Mouse (Mus musculus): ENCODE results near the gene Cd302.

Cd302 gene

DNA sequence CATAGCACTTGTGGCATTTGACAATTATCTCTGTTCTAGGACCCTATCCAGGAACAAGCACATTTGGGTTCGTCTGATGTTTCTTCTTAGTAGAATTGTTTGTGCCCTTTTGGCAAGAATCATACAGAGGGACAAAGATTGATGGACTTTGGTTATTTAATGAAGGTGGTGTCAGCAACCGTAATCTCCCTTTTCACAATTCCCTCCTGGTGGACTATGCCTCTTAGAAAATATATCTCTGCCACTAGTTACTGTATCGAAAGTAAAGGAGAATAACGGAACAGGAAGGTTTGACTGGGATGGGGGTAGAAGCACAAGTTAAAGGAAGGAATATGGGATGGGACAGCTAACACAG, at the start of gene Cd302:
Cd302 (minus strand) TSS at position 22 of the 355 bp plus-strand sequence.
- in situ Hi-C loops (cut with MboI; ENCODE audit: low pct_unique_long_range_greater_than_20kb in 1 of 2, low sequenced_read_pairs in 2 of 2, unreplicated experiment in 1 of 2) = no loop called here

DNA sequence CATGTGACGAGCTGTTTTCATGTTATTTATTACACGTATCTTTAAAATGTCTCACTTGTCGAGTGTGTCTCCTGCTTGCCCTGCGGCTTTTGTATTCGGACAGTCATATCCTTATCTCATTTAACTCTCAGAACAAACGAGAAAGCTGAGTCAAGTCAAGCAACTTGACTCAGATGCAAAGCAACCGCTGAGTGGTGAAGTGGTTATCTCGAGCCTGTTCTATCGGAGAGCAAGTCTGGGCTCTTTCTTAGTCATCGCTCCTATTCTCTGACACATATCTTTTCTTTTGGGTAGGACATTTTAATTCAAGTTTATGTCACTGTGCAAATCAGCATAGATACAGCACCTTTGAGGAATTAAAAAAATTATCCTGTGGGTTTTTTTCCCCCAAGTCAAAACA, 44.4 kb upstream of the Cd302 start:
- in situ Hi-C loops (cut with MboI; ENCODE audit: low pct_unique_long_range_greater_than_20kb in 1 of 2, low sequenced_read_pairs in 2 of 2, unreplicated experiment in 1 of 2) = no loop called here

DNA sequence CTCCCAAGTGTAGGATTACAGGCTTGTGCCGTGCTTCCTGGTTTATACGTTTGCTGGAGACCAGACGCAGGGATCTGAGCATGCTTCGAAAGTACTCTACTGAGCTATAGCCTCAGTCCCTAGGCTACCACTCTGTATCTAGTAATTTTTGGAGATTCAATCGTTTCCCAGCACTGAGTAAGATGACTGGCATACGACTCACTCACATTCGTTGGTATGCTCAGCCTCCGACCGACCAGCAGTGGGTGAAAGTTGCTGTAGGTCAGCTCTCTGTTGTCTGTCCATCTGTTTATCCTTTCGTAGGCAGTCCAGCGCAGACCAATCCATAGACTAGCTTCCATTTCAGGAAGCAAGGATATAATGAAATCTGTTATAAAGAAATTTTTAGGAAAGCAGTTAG, 43.3 kb upstream of the Cd302 start:
- in situ Hi-C loops (cut with MboI; ENCODE audit: low pct_unique_long_range_greater_than_20kb in 1 of 2, low sequenced_read_pairs in 2 of 2, unreplicated experiment in 1 of 2) = no loop called here

DNA sequence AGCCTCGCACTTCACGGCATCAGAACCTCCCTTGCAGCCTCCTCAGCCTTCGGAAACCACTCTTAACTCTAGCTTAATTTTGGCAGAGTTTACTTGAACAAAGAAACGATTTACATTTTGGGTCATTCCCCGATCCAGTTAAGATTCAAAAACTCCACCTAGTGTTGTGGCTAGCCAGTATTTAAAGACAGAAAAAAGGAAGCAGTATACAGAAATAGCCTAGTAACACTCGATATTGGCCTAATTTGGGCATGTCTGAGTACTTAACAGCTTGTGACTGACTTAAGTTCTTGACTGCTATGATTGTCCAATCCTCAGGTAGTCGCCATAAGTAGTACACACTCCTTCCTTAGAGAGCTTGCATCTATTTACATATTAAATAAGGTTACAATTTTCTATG, 42.7 kb upstream of the Cd302 start:
- in situ Hi-C loops (cut with MboI; ENCODE audit: low pct_unique_long_range_greater_than_20kb in 1 of 2, low sequenced_read_pairs in 2 of 2, unreplicated experiment in 1 of 2) = no loop called here

DNA sequence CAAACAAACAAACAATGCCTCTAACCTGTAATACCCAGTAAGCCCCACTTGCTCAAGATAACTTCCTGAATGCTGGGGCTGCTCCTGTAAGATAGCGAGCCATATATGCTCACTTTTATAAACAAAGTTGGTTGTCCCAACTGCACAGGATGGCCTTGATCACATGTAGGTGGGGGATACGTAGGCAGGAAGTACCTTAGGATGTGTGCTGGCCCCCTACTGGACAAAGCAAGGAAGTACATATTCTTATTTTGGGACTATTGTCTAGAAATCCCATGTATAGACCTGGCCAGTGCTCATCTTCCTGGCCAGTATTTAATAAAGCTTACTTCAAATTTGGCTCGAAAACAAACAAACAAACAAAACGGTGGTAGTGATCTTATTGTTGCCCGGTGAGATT, 39.1 kb upstream of the Cd302 start:
- in situ Hi-C loops (cut with MboI; ENCODE audit: low pct_unique_long_range_greater_than_20kb in 1 of 2, low sequenced_read_pairs in 2 of 2, unreplicated experiment in 1 of 2) = no loop called here

DNA sequence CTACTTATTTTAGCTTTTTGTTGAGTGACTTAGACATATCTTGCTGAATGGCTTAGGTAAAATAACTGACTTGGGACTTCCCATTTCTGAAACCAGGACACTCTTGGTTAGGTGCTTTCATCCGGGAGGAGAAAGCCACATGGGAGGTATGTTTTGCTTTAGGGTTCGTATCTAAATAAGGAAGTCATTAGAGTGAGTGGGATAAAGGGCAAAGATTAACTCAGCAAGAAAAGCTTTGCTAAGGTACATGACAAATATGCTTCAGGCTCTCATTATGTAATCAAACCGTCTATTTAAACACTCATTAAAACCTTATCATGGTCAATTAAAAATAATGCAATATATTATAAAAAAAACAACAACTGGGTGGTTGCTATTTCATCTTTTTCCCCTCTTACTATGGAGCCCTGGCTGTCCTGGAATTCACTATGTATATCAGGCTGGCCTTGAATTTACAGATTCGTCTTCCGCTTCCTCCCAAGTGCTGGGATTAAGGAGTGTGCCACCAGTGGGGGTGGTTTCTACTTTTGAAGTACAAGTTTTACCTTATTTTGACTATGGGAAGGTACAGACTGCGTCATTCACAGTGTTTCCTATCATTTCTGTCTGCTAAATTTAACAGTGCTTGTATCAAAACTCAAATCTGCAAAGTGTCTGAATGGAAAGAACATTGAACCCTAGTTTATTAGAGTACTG, 37.9 kb upstream of the Cd302 start:
- in situ Hi-C loops (cut with MboI; ENCODE audit: low pct_unique_long_range_greater_than_20kb in 1 of 2, low sequenced_read_pairs in 2 of 2, unreplicated experiment in 1 of 2) = no loop called here

DNA sequence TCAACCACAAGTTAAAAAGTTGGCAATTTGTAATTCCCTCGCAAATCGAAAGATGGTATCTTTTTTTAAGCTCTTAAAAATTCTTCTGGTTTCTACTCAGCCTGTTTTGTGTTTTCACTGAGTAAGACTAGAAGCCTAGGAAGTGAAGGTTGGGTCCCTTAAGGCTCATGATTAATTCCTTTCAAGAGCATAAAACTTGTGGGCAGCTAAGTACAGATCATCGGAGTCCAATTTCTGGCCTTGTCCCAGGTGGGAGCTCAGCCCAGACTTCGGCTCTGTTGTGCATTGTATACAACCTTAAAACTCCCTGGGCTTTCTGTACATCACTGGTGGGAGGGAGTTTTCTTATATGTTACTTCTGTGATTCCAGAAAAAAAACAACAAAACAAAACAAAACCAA, 19.5 kb upstream of the Cd302 start:
- in situ Hi-C loops (cut with MboI; ENCODE audit: low pct_unique_long_range_greater_than_20kb in 1 of 2, low sequenced_read_pairs in 2 of 2, unreplicated experiment in 1 of 2) = no loop called here

DNA sequence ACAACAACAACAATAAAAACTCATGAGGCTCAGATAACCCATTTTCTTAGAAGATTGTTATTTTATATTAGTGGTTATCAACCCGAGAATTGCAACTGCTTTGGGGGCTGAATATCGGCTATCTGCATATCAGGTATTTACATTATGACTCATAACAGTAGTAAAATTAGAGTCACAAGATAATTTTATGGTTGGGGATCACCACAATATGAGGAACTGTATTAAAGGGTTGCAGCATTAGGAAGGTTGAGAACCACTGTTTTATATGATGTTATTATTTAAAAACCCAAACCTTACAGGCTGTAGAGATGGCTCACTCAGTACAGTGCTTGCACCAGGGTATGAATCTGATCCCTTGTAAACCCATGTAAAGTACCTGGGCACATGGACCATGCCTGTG, 15.0 kb upstream of the Cd302 start:
- in situ Hi-C loops (cut with MboI; ENCODE audit: low pct_unique_long_range_greater_than_20kb in 1 of 2, low sequenced_read_pairs in 2 of 2, unreplicated experiment in 1 of 2) = no loop called here

DNA sequence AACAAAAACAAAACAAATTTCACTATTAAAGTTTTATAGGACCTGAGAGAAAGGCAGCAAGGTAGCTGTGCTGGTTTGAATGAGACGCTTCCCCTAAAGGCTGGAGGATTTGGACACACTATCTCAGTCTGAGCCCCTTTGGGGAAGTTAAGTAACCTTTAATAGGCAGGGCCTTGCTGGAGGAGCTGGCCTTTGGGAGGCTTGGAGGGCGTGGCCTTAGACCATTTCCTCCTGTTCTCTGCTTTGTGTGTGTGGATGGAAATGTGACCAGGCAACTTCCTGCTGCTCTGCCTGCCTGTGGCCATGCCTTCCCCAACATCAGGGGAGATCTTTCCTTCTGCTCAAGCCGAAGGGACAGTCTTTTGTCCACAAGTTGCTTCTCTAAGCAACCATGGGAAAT, 14.0 kb upstream of the Cd302 start:
- in situ Hi-C loops (cut with MboI; ENCODE audit: low pct_unique_long_range_greater_than_20kb in 1 of 2, low sequenced_read_pairs in 2 of 2, unreplicated experiment in 1 of 2) = no loop called here

DNA sequence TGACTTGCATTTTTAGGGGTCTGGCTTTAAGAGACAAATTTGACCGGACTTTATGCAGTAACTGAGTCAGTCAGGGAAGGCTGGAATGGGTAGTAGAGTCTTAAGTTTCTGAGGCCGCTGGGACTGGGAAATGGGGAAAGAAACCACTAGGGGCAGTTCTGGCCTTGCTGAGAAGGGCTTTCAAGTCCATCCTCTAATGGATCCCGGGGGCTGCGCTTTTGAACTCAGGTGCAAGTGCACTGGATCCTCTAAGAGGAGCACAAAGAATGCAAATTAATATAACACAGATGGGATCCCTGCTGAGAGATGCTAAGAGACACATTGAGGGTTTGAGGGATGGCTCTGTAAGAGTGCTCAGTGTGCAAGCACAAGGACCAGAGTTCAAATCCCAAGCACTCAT, 7.1 kb upstream of the Cd302 start:
- in situ Hi-C loops (cut with MboI; ENCODE audit: low pct_unique_long_range_greater_than_20kb in 1 of 2, low sequenced_read_pairs in 2 of 2, unreplicated experiment in 1 of 2) = no loop called here

DNA sequence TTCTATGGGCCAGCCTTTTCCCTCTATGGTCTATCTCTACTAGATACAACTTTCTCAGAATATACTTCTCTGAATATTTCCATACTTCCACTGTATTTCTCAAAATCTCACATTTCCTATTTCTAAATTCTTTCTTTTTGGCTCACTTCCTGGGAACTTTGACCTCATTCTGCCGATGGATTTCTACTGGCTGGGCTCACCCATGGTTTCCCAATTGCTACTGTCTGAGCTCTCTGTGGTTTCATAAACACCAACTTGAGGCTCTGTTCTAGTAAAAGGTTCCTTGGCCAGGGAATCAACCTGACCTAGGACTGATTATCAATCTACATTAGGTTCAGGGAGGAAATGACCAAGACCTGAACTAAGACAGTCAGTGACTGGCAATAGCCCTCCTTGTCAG, 5.2 kb upstream of the Cd302 start:
- in situ Hi-C loops (cut with MboI; ENCODE audit: low pct_unique_long_range_greater_than_20kb in 1 of 2, low sequenced_read_pairs in 2 of 2, unreplicated experiment in 1 of 2) = no loop called here

DNA sequence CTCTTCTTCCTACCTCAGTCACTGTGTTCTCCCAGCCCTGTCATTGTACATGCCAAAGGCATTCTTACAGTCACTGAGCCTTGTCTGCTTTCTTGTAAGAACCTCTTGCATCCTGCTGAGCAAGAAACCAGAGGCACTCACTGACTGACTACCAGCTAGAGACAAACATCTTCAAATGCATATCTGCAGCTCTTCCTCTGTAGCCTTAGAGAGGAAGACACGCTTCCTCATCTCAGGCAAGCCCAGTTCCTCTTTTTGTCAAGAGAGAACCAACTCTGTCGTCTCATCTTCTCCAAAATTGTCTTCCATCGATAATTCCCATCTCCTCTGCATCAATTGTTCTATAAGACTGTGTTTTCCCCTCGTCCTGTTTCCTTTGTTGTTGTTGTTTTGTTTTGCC, 4.3 kb upstream of the Cd302 start:
- in situ Hi-C loops (cut with MboI; ENCODE audit: low pct_unique_long_range_greater_than_20kb in 1 of 2, low sequenced_read_pairs in 2 of 2, unreplicated experiment in 1 of 2) = no loop called here

DNA sequence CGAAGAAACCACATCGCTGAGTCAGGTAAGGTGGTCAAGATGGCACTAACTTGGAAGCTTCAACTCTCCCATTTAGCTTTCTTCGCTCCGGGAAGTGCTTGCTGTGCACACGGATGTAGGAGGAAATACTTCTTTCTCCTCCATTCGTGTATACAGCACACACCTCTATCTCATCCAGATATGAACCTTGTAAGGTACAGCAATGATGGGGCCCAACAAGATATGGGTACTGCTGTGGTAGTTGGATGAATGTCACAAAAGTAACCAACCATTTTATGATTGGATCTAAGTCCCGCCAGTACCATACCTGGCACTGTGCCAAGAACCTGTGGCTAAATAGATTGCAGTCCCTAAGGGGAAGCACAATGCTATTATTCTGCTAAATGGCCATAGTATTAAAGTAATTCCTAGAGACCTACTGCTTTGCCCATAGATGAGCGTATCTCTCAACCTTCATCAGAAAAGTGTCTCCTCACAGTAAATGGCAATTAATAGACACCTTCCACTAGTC, 874 bp upstream of the Cd302 start:
- in situ Hi-C loops (cut with MboI; ENCODE audit: low pct_unique_long_range_greater_than_20kb in 1 of 2, low sequenced_read_pairs in 2 of 2, unreplicated experiment in 1 of 2) = no loop called here

DNA sequence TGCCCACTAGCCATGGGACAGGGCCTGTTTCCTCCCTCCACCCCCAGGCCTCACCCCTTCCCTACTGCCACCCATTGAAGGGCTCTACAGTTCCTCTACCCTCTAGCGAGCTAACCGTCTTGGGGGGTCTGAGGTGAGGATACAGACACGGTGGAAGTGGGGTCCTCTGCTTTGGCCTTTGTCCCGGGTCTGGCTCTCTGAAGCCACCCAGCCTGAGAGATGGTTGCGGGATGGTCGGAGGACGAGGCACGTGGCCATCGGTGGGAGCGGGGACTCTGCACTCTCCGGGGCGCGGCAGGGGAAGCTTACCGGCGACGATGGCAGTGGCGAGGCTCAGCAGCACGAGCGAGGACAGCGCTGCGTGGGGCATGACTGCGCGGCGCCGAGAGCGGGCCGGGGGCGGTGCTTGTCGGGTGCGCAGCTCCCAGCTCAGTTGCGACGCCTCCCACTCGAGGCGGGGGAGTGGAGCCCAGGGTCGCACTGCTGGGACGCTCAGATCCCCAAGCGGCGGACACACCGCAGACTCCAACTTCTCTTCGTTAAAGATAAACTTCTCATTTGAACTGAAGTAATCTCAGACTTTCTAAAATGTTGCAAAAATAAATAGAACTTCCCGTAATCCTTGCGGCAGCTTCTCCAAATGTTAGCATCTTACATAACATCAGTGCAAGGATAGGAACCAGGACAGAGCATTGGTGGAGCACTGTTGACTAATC, 379 bp downstream of the Cd302 start:
- in situ Hi-C loops (cut with MboI; ENCODE audit: low pct_unique_long_range_greater_than_20kb in 1 of 2, low sequenced_read_pairs in 2 of 2, unreplicated experiment in 1 of 2) = no loop called here

DNA sequence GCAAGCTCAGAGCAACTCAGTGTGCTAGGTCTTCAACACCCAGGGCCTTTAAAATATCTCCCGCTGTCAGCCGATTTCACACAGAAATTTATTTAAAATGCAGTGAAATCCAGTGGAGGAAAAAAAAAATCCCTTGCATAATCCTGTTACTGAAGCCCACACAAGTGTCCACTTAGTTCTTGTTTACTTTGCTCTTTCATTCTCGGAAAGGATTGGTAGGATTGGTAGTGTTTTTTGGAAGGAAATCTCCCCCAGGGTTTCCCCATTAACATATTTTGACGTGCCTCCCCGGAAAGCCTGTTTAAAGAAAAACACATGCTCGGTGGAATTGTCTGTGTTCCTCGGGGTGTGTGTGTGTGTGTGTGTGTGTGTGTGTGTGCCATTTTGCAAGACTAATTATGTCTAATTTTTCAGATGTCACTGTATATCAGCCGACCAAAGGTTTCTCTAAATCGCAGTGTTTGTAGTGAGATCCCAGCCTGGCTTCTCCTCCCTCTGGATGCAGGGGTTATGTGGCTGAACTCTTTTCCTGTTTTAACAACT, 1.0 kb downstream of the Cd302 start:
- in situ Hi-C loops (cut with MboI; ENCODE audit: low pct_unique_long_range_greater_than_20kb in 1 of 2, low sequenced_read_pairs in 2 of 2, unreplicated experiment in 1 of 2) = no loop called here

DNA sequence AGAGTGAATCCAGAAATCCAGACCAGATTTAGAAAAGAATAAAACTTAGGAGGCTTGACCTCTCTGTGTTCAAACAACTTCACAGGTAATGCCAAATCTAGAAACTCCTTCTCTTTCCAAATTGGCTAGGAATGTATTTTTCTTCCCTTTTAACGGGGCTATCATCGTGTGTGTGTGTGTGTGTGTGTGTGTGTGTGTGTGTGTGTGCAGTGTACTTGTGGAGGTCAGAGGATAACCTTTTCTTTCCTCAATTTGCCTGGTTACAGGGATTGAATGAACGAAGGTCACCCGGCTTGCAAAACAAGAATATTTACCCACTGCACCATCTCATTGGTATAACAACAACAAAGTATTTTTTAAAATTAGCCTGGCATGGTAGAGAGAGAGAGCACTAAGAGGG, 1.7 kb downstream of the Cd302 start:
- in situ Hi-C loops (cut with MboI; ENCODE audit: low pct_unique_long_range_greater_than_20kb in 1 of 2, low sequenced_read_pairs in 2 of 2, unreplicated experiment in 1 of 2) = no loop called here

DNA sequence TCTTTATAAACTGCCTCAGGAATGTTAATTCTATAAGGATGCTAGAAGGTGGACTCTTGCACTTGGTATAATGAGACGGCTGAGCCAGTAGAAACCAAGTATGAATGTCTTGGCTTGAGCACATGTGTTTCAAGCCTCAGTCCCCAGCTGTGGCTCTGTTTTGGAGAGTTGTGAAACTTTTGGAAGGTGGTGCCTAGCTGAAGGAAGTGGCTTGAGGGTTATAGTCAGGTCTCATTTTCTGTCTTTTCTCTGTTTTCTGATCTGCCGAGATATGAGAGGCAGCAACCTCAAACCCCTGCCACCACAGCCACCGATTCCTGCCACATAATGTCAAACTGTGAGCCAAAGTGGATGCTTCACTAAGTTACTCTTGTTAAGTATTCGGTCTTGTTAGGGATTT, 5.7 kb downstream of the Cd302 start:
- in situ Hi-C loops (cut with MboI; ENCODE audit: low pct_unique_long_range_greater_than_20kb in 1 of 2, low sequenced_read_pairs in 2 of 2, unreplicated experiment in 1 of 2) = no loop called here

DNA sequence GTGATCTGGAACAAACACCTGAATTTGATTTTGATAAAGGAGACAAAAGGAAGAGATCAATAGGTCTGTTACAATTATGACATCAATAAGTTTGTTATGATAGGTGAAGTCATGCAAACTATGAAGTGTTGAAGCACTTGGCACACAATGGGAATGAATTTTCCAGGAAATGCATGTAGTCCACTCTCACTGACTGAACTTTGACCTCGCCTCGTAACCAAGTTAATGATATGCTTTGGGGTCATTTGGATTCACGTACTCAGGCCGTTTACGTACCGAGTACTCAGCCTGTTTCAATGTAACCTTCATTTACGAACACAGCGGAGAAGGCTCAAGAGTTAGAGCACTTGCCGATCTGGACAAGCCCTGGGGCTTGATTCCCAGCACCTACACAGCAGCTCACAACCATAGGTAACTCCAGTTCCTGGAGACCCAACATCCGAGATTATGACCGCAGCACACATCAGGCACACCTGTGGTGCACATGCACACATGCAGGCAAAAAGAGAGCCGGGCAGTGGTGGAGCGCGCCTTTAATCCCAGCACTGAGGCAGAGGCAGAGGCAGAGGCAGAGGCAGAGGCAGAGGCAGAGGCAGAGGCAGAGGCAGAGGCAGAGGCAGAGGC, 14.3 kb downstream of the Cd302 start:
- in situ Hi-C loops (cut with MboI; ENCODE audit: low pct_unique_long_range_greater_than_20kb in 1 of 2, low sequenced_read_pairs in 2 of 2, unreplicated experiment in 1 of 2) = loop anchor here in 1 of 2 experiments (5.0 kb wide), 1 partner anchor 162 kb away; no protein-coding TSS in a partner anchor

DNA sequence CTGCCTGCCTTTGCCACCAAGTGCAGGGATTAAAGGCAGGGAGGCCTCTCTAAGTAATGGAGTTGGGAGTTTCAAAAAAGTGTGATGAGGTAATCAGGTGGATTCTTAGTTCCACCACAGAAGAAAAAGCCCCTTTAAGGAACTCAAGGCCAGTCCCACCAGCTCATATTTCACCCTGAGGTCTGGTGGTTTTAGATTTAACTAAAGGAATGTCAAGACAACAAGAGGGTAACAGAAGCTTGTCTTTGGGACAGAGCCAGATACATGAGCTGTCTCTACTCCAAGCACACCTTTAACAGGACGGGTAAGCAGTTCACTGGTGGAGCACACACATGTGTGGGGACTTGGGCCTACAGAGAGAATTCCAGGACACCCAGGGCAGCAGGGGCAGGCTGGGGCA, 16.7 kb downstream of the Cd302 start:
- in situ Hi-C loops (cut with MboI; ENCODE audit: low pct_unique_long_range_greater_than_20kb in 1 of 2, low sequenced_read_pairs in 2 of 2, unreplicated experiment in 1 of 2) = loop anchor here in 1 of 2 experiments (5.0 kb wide), 1 partner anchor 165 kb away; no protein-coding TSS in a partner anchor
